Mouse (Mus musculus) Muller cell, postnatal 12 days (primary cell): Measurements from ENCODE around the gene Atf7.
A peak's percentile ranks its signal among the peaks of the same experiment; 100 is the strongest.

Source experiments
- DNase-seq: peaks from one replicate; pipeline ENCODE4 v3.0.0-alpha.2; 2015; ENCODE audit errors: inconsistent ontology term

Gene Atf7

DNA sequence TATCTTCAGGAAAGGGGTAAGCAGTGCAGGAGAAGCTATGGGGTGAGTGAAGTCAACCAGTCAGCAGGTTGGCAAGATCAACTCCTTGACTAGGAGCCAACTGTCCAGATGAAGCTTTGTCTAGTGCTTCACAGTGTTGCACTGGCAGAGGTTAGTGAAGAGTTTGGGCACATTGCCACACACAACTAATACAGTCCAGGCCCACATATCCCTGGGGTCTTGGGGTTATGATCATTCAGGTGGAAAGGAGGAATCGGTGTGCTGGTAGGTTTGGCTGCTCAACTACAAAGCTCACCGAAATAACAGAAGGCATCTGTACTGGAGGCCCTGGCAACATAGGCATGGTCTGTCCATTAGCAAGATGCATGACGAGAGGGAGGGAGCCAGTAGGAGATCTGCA lies 77.8 kb downstream of the Atf7 start:
- peak; percentile 29 for DNase-seq

DNA sequence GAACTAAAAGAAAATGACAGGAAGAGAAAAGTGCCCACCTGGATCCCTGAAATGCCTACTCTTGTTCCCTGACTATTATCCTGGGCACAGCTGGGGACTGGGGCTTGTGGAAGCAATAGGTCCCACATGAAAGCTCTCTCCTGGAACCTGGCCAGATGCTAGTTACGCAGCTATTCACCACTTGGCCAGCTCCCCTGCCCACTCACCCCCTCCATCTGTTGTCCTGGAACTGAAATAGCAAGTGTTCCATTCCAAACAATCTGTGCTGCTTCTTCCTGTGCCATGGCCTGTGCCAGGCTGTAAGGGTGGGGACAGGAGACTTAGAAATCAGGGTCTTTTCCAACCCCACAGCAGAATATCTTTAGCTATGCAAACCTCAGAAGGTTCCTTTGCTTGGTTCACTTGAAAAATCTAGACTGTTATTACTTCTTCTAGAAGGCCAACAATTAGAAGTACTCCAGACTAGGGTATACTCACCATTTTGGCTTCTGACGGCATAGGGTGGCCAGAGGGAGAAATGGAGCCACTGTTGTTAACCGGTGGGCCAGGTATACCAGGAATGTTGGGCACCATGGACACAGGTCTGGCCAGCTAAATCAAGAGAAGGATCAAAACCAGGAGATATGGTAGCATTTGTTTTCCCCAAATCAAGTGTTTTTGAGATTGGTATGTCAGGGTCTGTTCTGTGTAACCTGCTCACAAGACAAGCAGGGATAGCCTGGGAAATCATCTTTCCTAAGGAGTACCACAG lies 78.4 kb downstream of the Atf7 start:
- DNase-seq = peak; percentile 88

DNA sequence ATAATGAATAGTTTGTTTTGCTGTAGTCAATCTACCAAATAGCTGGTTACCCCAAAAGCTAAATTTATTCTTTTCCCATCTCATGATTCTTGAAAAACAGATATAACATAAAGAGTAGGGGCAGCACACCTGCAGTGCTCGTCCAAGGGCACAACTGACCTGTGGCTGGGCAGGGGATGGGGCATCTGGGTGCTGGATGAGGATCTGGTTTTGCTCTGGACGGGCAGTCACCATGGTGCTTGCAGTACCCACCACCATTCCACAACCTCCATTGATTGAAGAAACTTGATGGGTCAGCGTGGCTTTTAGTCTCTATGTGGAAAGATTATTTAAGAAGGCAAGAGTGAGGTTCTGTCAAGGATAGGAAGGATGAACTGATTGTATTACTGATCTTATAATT lies 79.0 kb downstream of the Atf7 start:
- no peak for DNase-seq

DNA sequence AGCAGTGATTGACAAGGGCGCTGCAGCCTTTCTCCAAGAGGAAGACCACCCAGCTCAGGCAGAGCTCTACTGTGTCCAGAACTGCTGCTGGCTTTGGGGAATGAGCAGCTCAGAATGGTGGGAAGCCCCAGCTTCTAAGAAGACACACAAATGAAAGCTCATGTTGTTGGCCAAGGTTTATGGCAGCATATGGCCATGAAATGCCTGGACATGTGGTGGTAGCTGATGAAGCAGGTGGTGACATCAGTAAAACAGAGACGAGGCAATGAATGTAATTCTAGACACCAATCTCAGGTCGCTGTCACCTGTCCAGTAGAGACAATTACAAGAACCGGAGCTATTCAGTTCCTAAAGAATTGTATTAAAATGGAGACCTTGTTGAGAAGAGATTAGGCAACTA lies 80.5 kb downstream of the Atf7 start:
- no peak for DNase-seq

DNA sequence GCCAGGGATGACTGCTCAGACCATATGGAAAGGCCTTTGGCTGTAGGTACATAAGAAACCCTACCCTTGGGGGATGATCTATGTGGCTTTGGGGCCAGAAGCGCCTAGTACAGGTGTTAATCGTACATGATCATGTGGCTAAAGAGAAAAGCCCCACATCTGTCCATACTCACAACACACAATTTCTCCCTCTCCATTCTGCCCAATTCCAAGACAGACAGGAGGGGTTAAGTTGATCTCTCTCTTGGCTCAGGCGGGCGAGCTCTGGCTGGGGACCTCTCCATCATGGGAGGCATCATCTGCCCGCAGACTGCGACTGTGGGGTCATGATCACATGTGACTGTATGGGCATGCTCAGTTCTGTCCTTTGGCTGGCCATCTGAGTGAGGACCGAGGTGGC lies 91.3 kb downstream of the Atf7 start:
- DNase-seq = no peak

DNA sequence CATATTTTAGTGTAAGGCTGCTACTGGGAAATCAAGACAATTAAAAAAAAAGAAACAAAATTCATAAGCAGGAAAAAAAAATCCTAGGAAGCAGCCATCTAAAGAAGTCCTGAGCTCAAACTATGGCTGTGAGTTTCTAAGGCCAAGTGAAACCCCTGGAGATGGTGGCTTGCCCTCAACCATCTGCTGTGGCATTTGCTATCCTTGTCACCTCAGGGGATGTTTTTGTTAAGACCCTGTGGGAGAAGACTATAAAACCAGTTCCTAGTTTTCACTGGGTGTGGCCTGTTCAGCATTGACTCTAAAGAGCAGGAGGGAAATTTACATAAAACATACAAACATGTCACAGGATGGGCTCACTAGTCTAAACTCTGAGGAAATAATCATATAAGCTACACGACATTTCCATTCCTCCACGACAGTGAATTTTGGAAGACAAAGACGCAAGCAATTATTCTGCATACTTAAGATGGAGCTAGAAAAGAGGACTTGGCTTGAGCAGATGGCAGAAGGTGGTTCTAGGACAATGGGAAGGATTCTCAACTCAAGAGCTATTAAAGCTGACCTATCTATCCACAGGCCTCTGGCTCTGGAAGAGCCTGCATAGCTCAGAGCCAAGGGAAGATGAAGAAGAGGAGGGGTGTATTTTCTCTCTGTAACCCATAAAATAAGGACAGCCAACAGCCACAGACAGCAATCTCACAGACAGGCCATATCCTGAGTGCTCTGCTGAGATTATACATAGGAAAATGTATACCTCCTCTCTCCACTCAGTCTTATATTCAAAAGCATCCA lies 93.0 kb downstream of the Atf7 start:
- DNase-seq = no peak

DNA sequence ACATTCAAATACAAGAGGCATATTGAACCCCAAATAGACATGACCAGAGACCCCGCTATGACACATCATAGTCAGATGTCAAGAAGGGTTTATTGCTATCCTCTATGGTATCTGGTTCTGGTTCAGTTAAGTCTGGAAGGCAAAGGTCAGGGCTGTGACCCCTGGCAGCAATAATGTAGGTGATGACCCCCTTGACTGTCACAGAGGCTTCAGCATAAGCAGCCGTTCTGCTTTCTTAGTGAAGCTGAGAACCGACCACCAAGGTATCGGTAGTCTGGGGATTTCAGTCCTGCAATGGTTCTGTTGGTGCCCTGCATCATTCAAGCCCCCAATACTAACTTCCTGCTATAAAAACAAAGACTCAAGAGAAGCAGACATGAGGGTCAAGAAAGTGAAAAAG lies 93.7 kb downstream of the Atf7 start:
- no peak for DNase-seq

DNA sequence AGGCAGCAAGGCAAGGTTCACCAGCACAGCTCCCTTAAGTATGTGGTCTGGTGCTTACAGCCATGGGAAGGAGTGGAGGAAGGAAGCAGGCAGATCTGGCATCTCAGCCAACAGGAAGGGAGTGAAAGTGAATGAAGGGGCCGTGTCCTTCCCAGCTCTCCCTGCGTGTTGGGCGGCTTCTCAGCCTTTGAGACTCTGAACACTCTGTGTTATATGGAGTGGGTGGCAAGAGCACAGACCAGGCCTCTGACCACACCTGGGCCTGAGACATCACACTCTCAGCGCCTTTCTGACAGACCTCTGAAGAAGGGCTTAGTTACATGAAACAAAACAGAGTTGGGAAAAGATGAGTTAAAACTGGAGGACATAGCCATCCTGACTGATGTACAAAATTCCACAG lies 94.7 kb downstream of the Atf7 start:
- no peak for DNase-seq

DNA sequence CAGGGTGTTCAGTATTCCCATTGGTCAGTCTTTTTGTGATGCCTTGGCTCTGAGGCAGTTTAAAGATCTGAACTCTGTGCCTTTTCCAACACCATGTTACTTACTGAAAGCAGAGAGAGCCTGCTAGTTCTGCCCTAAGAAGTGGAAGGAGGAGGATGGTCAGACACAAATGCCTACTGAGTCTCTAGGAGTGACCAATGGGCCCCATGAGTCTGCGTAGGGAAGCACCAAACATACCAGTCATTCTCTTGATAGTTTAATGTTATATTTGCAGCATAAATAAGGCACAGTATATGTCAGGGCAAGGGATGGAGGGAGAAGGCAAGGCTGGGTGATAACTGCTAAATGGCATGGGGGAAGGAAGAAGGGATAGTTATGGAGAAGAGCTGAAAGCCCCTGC lies 96.9 kb downstream of the Atf7 start:
- no peak for DNase-seq

DNA sequence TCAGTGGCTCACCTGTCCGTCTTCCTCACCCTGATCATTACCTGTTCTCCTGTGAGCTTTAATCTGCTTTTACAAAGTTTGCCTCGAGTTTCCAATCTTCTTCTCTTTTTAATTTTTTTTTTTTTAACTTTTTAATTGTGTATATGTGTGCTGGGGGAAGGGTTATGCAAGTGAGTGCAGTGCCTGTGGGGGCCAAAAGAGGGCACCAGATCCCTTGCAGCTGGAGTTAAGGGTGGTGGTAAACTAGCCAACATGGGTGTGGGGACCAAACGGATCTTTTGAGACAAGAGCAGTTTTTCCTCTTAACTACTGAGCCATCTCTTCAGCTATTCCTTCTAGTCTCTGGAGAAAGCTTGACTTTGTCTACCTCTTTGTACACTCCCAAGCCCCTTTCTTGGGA lies 97.3 kb downstream of the Atf7 start:
- DNase-seq = no peak

DNA sequence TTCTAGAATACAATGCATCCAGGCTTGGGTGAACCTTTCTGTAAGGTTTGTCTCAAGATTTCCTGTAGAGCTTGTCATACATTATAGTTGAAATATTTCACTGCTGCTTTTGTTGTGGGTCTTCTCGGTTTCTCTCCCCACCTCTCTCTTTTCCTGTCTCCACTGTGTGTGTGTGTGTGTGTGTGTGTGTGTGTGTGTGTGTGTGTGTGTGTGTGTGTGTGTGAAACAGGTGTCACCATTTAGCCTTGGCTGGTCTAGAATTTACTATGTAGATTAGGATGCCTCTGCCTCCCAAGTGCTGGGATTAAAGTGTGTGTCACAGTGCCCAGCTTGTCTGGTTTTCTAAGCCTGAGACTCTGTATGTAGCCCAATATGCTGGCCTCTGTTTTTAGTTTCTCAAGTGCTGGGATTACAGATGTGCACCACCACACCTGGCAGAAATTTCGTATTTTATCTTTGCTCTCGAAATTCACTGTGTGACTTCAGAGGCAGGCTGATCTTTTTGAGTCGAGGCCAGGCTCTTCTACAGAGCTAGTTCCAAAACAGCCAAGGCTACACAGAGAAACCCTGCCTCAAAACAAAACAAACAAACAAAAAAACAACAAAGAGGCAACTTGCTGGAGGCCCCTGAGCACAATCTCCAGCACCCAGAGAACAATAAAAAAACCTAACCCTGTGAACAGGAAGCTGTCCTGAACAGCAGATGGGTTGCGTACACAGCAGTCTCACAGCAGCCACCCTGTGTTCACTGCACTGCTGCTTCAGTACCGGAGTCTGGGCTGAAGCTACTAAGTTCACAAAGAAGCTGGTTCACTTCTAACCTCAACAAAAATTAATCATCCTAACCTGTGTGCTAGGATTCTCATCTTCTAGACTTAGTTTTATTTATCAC lies 98.9 kb downstream of the Atf7 start:
- DNase-seq = no peak

DNA sequence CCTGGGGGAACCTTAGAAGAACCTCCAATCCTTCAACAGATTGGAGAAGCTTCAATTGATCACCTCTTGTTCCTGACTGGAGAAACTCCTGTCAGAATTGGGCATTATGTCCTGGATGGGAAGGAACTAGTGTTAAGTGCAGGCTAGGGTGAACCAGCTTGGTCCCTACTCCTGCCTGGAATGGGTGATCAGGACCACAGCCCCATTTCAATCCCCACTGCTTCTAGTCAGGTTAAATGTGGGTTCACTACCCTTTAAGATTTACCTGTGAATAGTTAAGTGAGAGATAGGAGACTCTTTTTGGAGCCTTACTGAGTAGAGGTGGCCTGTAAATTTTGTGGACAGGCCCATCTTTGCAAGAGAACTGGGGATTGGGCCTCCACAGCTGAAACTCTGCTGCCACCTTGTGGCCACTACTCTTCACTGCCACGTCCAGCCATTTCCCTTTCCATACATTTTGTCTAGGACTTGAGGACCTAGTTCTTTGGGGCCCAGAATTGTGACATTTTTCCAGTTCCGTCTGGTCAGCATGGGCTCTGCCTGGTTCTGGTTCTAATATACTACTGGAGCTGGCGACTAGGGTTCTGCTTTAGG lies 100.3 kb downstream of the Atf7 start, which contains the start of gene Npff:
Gene Npff (minus strand): TSS at position 51 of the 594 bp plus-strand sequence.
- DNase-seq = peak; percentile 57

DNA sequence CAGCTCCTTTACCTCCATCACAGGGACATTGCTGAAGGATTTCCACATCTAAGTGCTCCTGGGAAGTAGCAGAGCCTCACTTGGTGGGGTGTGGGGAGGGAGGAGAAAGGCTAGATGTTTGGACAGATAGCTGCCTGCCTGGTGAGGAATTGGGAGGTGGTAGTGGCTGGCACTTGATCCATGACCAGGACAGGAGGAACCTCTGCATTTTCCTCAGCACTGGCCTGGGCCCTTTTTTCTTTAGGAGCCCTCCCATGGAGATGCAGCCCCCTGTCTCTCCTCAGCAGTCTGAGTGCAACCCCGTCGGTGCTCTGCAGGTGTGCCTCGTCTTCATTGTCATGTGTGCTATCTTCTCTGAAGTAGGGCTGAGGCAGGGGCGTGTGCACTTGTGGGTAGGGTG lies 103.8 kb downstream of the Atf7 start:
- DNase-seq = no peak

DNA sequence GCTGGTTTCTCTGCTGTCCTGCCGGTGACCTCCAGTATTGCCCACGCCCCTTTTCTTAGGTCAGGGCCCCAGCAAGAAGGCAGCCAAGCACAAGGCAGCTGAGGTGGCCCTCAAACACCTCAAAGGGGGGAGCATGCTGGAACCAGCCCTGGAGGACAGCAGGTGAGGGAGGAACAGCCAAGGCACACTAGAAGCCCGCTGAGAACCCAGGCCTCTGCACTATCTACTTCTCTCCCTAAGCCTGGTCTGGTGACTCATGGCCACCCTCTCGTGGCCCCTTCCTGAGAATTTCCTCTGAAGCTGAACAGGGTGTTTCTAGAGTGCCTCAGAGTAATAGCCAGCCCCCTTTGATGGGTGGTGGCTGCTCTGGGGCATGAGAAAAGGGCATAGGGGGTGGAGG lies 104.8 kb downstream of the Atf7 start:
- DNase-seq = no peak

DNA sequence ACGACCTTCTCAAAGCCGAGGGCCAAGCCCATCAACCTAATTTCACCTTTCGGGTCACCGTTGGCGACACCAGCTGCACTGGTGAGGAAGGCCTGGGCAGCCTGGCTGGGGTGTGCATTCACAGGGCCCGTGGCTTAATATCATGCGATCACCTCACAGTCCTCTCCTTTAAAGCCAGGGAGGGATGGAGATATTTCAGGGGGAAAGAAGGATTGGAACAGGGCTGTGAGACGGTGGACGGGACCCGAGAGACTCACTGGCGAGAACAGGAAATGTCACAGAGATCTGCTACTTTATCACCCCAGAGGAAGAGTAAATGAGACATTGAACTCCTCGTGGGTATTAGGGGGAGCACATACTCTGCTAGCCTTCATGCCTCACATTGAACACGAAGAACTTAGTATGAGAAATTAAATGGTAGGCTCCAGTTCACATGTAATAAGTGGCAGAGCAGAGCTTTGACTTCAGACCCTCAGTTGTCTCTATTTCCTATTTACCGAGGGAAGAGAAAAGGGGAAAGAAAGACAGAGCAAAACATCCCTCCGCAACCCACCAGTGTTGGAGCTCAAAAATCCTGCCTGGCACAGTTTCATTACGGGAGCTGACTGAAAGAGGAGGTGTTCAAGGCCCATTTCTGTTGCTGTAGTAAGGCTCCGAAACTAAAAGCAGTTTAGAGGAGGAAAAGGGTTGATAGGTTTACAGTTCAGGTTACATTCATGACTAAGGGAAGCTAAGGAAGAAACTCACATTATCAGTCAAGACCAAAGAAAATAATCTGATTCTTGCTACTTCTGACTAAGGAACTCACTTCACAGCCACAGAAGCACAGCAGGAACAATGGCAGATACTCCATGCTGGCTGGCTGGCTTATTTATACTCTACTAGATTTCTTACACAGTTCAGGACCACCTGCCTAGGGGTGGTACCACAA lies 105.8 kb downstream of the Atf7 start:
- DNase-seq = no peak

DNA sequence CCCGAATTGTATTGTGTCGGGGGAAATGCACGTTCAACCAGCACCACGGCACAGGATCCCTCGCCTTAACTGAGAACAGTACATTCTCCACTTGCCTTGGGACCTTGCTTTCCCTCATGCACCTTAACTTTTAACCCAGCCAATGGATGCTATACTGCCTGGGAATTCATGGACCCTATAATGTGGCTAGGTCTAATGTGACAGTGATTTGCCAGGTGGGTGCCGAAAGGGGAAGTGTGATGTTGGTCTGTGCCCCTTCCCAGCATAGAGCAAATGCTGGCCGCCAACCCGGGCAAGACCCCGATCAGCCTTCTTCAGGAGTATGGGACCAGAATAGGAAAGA lies 106.4 kb downstream of the Atf7 start:
- DNase-seq = no peak

DNA sequence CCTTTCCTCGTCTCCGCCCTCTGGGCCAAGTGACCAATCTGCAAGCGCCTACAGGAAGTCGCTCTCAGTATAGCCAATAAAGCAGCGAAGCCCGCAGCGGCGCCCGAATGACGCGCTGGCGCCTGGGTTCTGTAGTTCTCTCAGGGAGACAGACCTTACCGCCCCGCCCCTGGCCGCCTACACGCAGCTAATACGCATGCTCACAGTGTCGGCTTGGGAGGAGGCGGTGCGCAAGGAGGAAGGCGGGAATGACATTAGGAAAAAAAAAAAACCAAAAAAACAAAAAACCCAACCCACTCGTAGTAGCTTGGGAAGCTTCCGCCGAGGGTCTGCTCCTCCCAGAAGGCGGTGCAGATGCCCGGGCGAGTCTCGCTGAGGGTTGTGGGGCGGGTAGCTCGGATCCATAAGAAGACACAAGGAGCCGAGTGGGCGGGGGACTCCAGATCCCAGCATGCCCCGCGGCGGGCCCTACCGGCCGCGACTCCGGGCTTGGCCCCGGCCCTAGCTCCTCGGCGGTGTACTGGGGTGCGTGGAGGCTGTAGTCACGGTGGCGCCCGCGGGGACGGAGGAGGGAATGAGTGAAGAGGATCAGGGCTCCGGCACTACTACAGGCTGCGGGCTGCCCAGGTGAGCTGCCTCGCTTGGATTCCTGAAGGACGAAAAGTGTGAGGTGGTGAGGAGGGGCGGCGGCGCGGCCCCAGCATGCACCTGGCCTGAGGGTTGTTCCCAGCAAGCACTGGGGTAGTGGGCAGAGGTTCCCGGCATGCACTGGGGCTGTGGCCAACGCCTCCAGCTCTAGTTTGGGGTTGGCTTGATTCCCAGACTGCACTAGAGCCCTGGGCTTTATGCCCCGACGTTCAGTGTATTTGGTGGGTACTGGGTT lies 107.0 kb downstream of the Atf7 start, which contains the start of gene Tarbp2:
Gene Tarbp2 (plus strand): TSS at position 217 of the 883 bp plus-strand sequence.
- DNase-seq = peak; percentile 100

DNA sequence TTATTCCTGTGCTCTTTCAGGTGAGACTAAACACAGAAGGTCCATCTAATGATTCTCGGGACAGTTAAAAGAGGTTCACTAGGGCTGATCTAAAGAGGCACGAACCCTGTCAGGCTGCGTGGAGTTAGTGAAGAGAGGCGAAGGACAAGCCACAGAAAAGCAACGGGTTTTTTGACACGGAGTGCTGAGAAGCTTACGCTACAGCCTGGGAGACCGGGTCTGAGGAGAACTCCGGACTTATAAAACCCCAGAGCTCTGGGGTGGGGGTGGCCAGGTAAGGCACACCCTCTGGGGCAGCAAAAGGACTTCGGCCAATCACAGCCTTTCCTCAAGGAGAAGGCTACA lies 107.7 kb downstream of the Atf7 start:
- DNase-seq = no peak

DNA sequence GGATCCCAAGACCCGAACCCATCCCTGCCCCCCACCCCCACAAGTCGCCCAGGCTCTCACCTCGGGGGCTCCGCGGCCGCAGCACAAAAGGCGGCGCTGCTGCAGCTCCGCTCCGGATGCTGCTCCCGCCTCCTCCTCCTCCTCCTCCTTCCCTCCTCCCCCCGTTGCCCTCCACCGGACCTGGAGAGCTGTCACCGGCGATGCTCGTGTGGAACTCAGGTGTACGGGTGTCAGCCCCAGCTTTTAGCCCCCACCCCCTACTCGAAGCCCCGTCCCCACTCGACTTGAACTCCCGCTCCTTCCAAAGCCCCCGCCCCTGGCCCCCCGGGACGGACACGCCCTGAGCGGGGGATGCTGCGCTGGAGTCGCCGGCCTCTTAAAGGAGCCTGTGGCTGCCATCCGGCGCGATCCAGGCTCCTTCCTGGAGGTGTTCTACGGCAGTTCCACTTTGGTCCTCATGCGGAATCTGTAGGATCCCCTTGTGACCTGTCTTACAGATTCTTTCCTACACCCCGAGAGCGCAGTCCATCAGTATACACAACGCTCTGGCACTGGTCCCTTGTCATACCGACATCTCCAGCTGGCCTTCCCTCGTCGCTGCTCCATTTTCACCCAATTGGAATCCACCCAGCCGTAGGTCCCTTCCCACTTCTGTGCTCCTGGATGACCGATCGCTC lies 108.4 kb downstream of the Atf7 start, which contains the start of gene Map3k12:
Gene Map3k12 (minus strand): TSS at position 337 of the 677 bp plus-strand sequence.
- DNase-seq = peak; percentile 84
